Mouse (Mus musculus) lung, embryonic 16.5 days (tissue): Measurements from ENCODE around the gene Wfdc11. TPM values are rescaled to one million over a fixed set of nuclear protein-coding genes. Genes with fewer than 3 reads are reported as not detected.

Experiments used
- polyA plus RNA-seq: library from polyadenylated mRNA; unstranded; fragments of >200 nt; fragmentation: Nextera tagmentation; extraction: Ambion mirVana; gene quantifications from 2 replicates; pipeline ENCODE4 v1.2.1, GENCODE M21; 2015

The Wfdc11 gene
- polyA plus RNA-seq, 1 experiment from 2014 or later = not detected

Other genes with a start within 250 kb of the Wfdc11 start
- 226 and 247 TPM in 2 replicates for gene Sdc4, start 230.2 kb downstream of the Wfdc11 start, polyA plus RNA-seq
- gene Sys1, start 217.1 kb downstream of the Wfdc11 start, polyA plus RNA-seq = 59.9 and 62.3 TPM in 2 replicates
- 7.9 and 15.2 TPM in 2 replicates for gene Gm20458, start 213.1 kb downstream of the Wfdc11 start, polyA plus RNA-seq
- gene Trp53tg5, start 200.4 kb downstream of the Wfdc11 start, polyA plus RNA-seq = not detected in 2 replicates
- gene Dbndd2, start 188.0 kb downstream of the Wfdc11 start, polyA plus RNA-seq = 13.0 and 23.4 TPM in 2 replicates
- gene Pigt, start 176.6 kb downstream of the Wfdc11 start, polyA plus RNA-seq = 62.0 and 63.2 TPM in 2 replicates
- 486 and 558 TPM in 2 replicates for gene Wfdc2, start 111.7 kb downstream of the Wfdc11 start, polyA plus RNA-seq
- gene Spint3, start 100.6 kb downstream of the Wfdc11 start, polyA plus RNA-seq = not detected in 2 replicates
- gene Wfdc6a, start 88.6 kb downstream of the Wfdc11 start, polyA plus RNA-seq = 0.92 and 1.4 TPM in 2 replicates
- not detected in 2 replicates for gene Eppin, start 80.5 kb downstream of the Wfdc11 start, polyA plus RNA-seq
- not detected in 2 replicates for gene Wfdc6b, start 60.6 kb downstream of the Wfdc11 start, polyA plus RNA-seq
- not detected in 2 replicates for gene Wfdc8, start 60.5 kb downstream of the Wfdc11 start, polyA plus RNA-seq
- gene Wfdc16, start 35.3 kb downstream of the Wfdc11 start, polyA plus RNA-seq = not detected in 2 replicates
- 0.50 TPM in 1 of 2 replicates, not detected in the other for gene Wfdc10, start 18.0 kb downstream of the Wfdc11 start, polyA plus RNA-seq
- not detected in 2 replicates for gene Wfdc9, start 17.5 kb downstream of the Wfdc11 start, polyA plus RNA-seq
- 0.20 and 0.46 TPM in 2 replicates for gene Wfdc13, start 11.0 kb upstream of the Wfdc11 start, polyA plus RNA-seq
- not detected in 2 replicates for gene Spint4, start 24.4 kb upstream of the Wfdc11 start, polyA plus RNA-seq
- gene Spint5, start 41.2 kb upstream of the Wfdc11 start, polyA plus RNA-seq = not detected in 2 replicates
- 2.0 and 2.9 TPM in 2 replicates for gene Wfdc3, start 71.8 kb upstream of the Wfdc11 start, polyA plus RNA-seq
- gene Dnttip1, start 71.9 kb upstream of the Wfdc11 start, polyA plus RNA-seq = 61.3 and 71.9 TPM in 2 replicates
- gene Ube2c, start 95.8 kb upstream of the Wfdc11 start, polyA plus RNA-seq = 494 and 533 TPM in 2 replicates
- gene Tnnc2, start 105.9 kb upstream of the Wfdc11 start, polyA plus RNA-seq = 27.9 and 94.5 TPM in 2 replicates
- 23.9 and 30.6 TPM in 2 replicates for gene Snx21, start 111.7 kb upstream of the Wfdc11 start, polyA plus RNA-seq
- gene Acot8, start 130.8 kb upstream of the Wfdc11 start, polyA plus RNA-seq = 21.9 and 24.5 TPM in 2 replicates
- 7.9 and 8.9 TPM in 2 replicates for gene Zswim3, start 131.0 kb upstream of the Wfdc11 start, polyA plus RNA-seq
- 16.6 and 16.9 TPM in 2 replicates for gene Zswim1, start 148.6 kb upstream of the Wfdc11 start, polyA plus RNA-seq
- gene Spata25, start 154.4 kb upstream of the Wfdc11 start, polyA plus RNA-seq = not detected in 2 replicates
- gene Ctsa, start 158.8 kb upstream of the Wfdc11 start, polyA plus RNA-seq = 156 and 161 TPM in 2 replicates
- gene Neurl2, start 159.4 kb upstream of the Wfdc11 start, polyA plus RNA-seq = 7.1 and 7.8 TPM in 2 replicates
- 193 and 203 TPM in 2 replicates for gene Pltp, start 183.6 kb upstream of the Wfdc11 start, polyA plus RNA-seq
- gene Pcif1, start 205.2 kb upstream of the Wfdc11 start, polyA plus RNA-seq = 75.3 and 75.8 TPM in 2 replicates
- 14.3 and 14.6 TPM in 2 replicates for gene Zfp335, start 237.7 kb upstream of the Wfdc11 start, polyA plus RNA-seq